Mouse (Mus musculus) brown adipose tissue, adult 24 weeks (tissue): ENCODE measurements around the gene Tfdp2. TPM values are rescaled to one million over a fixed set of nuclear protein-coding genes. Genes with fewer than 3 reads are reported as not detected.
A peak's percentile ranks its signal among the peaks of the same experiment; 100 is the strongest.
"Not testable (repeated sequence)": the region's sequence is repeated elsewhere in the genome, so short reads cannot be mapped to it uniquely, and the experiment has no call there.

Experiments used
- H3K27ac ChIP-seq: fragments of 200-500 bp; replicated peaks from 2 replicates; pipeline ENCODE4 v1.5.1; 2012; ENCODE audit warnings: low read depth, mild to moderate bottlenecking, low read length
- H3K4me1 ChIP-seq: fragments of 200-500 bp; 2 replicates; pipeline ENCODE4 v1.6.1; 2012; ENCODE audit warnings: low read length, mixed read lengths; ENCODE audit not compliant: control insufficient read depth, insufficient read depth, insufficient read length
- H3K4me3 ChIP-seq: fragments of 200-500 bp; 2 replicates; pipeline ENCODE4 v1.5.1; 2012; ENCODE audit warnings: low read depth, mild to moderate bottlenecking, low read length, moderate library complexity; ENCODE audit not compliant: insufficient read depth
- polyA plus RNA-seq: library from polyadenylated mRNA; stranded (reverse); fragments of >200 nt; gene quantifications from 2 replicates; pipeline ENCODE4 v1.2.4, GENCODE M21; 2012; ENCODE audit not compliant: missing spikeins, insufficient read depth, insufficient read length

The Tfdp2 gene
- 20.9 and 23.8 TPM in 2 replicates for polyA plus RNA-seq

DNA sequence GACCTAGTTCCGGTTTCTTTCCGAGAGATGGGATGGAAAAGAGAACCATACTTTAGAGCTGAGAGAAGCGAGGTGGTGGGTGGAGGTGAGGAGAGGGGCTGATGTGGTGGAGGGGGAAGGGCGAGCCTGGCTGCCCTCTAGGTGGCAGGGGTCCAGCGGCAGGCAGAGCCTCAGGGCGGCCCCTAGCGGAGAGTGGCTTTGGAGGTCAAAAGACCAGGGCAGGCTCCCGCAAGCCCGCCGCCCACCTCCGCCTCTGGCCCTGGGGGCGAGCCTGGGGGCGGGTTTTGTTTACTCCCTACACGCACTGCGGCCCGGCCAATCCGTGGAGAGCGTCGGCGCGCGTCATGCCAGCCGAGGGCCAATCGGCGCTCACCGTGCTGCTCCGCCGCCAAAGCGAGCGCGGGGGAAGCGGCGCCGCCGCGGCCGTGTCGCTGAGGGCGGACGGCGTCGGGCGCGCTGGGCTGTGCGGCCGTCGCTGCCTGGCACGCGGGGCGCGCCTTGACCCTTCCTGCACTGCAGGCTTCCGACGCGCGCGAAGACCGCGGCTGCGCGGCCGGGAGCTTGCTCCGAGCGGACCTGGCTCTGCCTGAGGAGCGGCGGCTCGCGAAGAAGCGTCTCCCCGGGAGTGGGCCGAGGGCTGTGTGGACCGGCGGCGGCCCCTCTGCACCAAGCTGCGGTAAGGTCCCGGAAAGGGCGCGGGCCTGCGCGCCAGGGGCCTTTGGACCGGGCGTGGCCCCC, at the start of gene Tfdp2:
Tfdp2 (plus strand) TSS at position 391 of the 738 bp plus-strand sequence.
- Histone ChIP-seq H3K4me3 (peak within 1 kb of the TSS; percentile 82), H3K4me1 (no peaks in the 10 kb centered on the region), H3K27ac (no peak within 1 kb of the TSS)

DNA sequence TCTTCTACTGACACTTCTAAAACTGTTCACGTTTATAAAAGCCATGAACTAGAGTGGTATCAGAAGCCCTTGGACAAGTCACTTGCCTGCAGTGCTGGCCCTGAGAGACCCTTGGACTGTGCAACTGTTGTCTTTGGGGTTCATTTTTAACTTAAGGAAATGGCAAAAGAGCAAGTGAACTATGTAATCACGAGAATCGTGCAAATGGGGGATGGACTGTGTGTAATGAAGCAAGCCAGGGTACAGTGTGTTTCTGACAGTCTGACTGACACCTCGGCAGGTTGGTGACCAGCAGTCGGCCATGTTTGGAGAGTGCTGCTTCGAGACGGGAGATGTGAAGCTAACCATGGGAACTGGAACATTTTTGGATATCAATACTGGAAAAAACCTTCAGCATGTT, 43.3 kb upstream of the Tfdp2 start:
- Histone ChIP-seq H3K27ac (no peak overlapping the region), H3K4me1 (no peaks in the 10 kb centered on the region), H3K4me3 (no peak overlapping the region)

DNA sequence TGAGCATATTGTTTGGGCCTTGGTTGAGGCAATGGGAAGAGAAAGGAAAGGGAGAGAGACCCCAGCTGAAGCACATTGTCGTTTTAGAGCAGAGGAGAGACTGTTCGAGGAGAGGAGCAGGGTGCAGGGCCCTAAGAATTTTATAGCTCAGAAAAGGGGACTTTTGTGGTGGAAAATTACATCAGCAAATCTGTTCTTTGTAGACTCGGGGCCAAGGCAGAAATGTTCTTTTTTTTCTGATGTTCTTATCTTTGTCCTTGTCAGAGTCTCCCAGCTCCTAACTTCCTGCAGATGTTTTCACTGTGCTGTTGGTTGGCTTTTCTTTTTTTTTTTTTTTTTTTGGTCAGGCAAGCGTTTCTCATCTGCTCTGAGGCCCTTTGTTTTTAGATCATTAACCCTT, 37.6 kb upstream of the Tfdp2 start:
- no peak overlapping the region; the same call in 1 of the 2 replicates for H3K27ac ChIP-seq
- H3K4me1 ChIP-seq, result no peaks in the 10 kb centered on the region
- H3K4me3 ChIP-seq, result no peak overlapping the region

DNA sequence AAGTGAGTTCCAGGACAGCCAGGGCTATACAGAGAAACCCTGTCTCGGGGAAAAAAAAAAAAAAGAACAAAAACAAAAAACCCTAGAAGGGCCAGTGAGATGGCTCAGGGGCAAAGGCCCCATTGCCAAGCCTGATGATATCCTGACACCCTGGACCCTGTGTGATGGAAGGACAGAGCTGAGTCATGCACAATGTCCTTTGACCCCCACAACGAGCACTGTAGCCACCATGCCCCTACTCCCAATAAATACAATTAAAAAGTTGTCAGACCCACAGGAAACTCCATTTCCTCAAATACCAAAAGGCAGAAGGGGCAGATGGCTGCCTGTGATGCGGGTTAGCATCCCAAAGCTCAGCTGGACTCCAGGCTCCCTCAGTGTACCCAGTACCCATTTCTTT, 37.0 kb upstream of the Tfdp2 start:
- Histone ChIP-seq H3K27ac (no peak overlapping the region), H3K4me1 (no peaks in the 10 kb centered on the region)

DNA sequence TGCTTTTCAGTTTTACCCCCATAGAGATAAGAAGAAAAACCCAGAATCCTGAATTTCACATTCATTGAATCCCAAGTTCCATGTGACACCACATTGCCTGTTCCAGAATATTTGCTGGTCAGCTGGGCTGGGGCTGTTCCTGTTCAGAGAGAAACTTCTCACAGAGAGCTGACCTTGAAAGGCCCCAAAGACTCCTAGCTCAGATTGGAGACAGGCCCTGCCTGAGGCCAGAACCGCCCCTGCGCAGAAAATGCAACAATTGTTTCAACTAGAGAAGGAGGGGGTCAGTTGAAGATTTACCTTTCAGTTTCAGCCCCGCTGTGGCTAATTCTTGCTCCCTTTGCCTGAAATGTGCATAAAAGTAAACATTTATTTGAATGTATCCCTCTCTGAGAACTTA, 35.3 kb upstream of the Tfdp2 start:
- Histone ChIP-seq H3K4me1 (no peaks in the 10 kb centered on the region), H3K4me3 (no peak overlapping the region), H3K27ac (no peak overlapping the region)

More for the DNA sequence above, 37.0 kb upstream of the Tfdp2 start:
- H3K4me3 ChIP-seq, result no peak overlapping the region

DNA sequence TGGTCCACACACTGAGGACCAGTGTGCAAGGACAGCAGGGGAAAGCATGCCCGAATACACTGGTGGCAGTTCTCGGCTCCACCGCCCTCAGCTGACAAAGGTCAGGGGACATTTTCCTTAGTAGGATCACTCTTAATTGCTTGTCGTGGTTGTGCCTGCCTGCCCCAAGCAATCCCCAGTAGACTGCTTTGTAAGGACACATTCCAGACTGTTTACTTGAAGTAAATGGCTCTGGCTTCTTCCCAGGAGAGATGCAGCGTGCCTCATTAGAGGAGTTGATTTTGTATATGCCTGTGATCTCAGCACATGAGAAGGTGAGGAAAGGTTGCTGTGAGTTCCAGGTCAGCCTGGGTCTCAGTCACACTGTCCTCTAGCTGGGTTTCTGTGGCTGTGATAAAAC, 33.7 kb upstream of the Tfdp2 start:
- Histone ChIP-seq H3K4me3 (no peak overlapping the region), H3K27ac (no peak overlapping the region), H3K4me1 (no peaks in the 10 kb centered on the region)

DNA sequence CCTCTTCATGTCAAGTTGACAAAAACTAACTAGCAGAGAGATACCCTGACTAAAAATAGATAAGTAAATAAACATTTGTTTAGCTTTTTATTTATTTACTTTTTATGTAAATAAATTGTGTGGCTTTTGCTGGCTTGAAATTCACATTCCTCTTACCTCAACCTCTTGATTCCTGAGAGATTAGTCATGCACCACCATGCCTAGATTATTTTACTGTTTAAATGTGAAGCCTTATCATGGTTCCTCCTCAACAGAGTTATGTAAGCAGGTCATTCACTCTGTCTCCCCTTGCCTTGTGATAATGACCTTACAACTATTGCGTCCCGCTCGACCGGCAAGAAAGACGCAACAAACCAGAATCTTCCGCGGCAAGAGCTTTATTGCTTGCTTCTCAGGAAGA, 32.6 kb upstream of the Tfdp2 start:
- Histone ChIP-seq H3K27ac (no peak overlapping the region), H3K4me3 (no peak overlapping the region), H3K4me1 (no peaks in the 10 kb centered on the region)

DNA sequence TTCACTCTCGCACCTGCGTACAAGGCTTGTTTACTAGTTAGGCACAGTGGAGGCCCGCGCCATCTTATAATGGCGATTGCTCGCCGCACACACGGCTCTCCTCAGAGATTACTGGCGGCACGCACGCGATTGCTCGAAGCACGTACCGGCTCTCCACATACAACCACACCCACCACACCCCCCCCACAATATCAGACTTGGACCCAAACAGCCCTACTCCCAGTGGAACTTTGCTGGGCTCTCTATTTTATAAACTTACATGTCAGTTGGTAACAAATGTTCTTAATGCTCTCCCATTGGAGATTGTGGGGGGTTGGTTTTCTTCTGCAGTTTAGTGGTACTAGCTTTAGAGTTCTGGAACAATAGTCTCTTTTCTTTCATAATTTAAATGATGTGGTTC, 32.1 kb upstream of the Tfdp2 start:
- H3K4me3 ChIP-seq, H3K27ac ChIP-seq, H3K4me1 ChIP-seq: not testable (repeated sequence)

DNA sequence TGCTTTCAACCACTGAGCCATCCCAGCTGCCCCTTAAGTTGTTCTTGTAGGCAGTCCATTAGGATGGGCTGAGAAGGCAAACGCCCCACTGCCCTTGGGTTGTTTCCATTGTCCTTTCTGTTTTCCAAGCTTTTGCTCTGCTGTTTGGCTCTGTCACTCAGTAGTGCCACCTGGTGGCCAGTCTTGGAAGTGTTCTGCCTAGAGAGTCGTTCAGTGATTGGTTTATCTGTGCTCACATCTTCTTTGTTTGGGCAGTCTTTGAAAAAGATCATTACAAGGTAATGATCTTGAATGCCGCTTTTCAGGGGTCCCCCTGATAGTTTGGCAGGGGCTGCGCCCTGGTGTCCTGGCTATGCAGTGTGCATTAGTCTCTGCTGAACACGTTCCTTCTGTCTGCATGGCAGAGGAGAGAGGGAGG, 28.9 kb upstream of the Tfdp2 start:
- H3K27ac ChIP-seq, result no peak overlapping the region
- H3K4me1 ChIP-seq, result no peaks in the 10 kb centered on the region
- no peak overlapping the region for H3K4me3 ChIP-seq

DNA sequence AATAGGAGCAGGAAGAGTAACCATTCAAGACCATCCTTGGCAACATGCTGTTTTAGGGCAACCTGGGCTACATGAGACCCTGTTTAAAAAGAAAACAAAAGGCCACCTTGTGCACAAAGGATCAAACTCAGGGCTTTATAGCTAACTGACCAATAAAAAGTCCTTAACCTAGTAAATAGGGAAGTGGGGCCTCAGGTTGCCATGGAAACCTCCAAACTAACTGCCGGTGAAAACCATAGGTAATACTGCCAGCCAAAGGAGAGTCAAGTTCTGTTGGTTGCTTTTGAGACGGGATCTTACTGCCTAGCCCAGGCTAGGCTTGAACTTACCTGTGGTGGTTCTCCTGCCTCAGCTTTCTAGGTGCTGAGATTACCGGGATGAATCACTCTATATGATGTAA, 25.5 kb upstream of the Tfdp2 start:
- Histone ChIP-seq H3K4me1 (no peaks in the 10 kb centered on the region), H3K4me3 (no peak overlapping the region), H3K27ac (no peak overlapping the region)

DNA sequence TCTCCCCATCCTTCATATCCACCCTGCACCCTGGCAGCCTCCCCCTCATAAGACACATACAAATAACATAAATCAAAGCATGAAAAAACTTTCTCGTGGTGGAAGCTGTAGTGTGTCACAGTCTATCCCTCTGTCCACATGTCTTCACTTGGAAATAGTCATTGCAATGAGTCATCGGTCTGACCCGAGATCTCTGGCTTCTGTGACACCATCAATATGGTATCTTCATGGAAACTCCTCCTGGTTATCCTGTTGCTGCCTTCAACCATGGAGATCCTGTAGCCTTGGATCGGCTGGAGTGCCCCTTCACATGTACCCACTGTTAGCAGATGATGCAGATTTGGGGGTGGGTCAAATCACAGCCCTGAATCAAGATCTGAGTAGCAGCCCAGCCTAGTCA, 11.2 kb upstream of the Tfdp2 start:
- Histone ChIP-seq H3K27ac (no peak overlapping the region), H3K4me3 (no peak overlapping the region), H3K4me1 (no peaks in the 10 kb centered on the region)

DNA sequence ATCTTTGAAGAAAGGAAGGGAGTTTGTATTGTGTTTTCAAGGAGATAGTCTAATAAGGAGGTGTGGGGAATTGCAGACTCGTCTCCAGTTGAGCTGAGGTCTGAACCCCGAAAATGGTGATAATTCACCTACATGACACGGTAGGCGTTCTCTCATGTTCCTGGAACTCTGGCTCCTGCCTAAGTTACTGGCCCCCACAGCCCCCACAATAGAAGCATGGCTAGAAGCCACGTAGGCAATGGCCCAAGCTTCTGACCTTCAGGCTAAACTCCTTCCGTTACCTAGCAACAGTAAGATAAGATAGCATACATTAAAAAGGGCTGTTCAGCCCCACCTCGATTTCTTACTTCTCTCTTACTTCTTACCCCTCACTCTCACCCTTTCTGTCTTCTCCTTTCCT, 9.4 kb upstream of the Tfdp2 start:
- H3K4me3 ChIP-seq, result no peak overlapping the region
- no peak overlapping the region for H3K27ac ChIP-seq
- no peaks in the 10 kb centered on the region for H3K4me1 ChIP-seq

DNA sequence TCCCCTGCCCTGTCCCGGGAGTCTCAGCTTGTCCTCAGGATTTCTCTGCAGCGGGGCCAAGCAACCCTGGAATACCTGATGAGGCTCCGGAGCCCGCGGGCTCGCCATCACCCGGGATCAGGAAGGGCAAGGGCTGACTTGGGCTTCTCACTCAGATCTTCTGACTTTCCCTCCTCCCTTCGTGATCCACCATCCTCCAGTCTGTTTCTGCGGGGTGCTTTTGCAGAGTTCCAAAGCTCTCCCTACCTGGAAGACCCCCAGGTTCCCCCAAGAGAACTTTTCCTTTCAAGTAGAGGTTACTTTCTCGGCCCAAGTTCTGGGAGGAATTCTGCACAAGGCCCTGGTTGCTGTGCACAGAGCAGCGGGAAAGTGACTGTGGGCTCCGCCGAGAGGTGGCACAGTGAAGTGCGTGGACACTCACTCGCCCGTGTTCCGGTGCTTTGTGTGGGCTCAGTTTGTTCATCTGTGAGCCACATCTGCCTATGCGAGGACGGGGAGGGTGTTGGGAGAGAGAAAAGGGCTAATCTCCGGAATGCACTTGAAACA, 634 bp downstream of the Tfdp2 start:
- H3K4me3 ChIP-seq, result peak overlapping the region; percentile 82
- H3K4me1 ChIP-seq, result no peaks in the 10 kb centered on the region
- no peak overlapping the region for H3K27ac ChIP-seq

DNA sequence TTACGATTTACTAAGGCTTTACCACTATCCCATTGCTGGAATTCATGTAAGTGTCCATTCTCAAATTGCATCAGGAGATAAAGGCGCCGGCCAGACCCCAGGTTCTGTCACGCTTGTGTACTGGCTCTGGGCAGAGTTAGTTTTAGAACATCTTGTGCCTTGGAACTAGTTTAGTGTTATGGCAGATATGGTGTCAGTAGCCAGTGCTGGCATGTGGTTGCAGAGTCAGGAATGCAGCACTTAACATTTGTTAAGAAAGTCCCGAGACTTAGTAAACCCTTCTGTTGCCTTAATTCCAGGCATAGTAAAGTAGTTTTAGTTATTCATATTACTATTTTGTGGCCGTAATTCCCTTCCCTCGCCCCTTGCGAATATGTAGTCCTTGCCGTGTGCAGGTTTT, 1.7 kb downstream of the Tfdp2 start:
- no peak overlapping the region for H3K4me3 ChIP-seq
- no peaks in the 10 kb centered on the region for H3K4me1 ChIP-seq
- no peak overlapping the region for H3K27ac ChIP-seq

DNA sequence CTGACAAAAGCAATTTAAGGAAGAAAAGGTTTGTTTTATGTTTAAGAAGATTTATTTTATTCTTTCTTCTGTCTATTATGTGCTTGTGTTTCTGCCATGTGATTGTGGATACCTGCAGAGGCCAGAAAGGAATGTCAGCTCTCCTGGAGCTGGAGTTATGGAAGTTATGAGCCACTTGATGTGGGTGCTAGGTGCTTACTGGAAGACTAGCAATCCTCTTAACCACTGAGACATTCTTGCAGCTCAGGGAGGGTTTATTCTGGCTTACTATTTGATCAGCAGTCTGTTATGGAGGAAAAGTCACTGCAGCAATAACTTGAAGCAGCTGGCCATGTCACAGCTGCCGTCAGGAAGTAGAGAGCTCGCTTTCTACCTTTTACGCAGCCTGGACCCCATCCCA, 7.6 kb downstream of the Tfdp2 start:
- H3K27ac ChIP-seq, result no peak overlapping the region
- no peaks in the 10 kb centered on the region for H3K4me1 ChIP-seq
- no peak overlapping the region for H3K4me3 ChIP-seq

DNA sequence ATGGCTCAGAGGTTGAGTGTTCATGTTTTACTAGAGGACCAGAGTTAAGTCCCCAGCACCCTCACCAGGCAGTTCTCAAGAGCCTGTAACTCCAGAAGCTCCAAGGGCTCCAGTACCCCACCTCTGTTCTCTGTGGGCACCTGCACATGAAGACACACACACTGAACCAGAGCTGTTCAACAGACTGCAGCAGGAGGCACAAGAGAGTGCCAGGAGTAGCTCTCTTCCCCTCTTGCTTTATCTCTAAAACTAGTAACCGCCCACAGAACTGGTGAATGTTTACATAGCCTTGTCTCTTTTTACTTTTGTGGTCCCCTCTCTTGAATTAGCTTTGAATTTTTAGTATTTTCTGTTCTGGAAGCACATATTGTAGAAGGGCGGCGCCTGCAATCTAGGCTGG, 11.4 kb downstream of the Tfdp2 start:
- Histone ChIP-seq H3K4me3 (no peak overlapping the region), H3K4me1 (no peaks in the 10 kb centered on the region), H3K27ac (no peak overlapping the region)
